Mouse (Mus musculus): ENCODE measurements at regions not wholly inside any gene's neighbourhood (a gene's known extent, or its start where the extent isn't known, plus 50 kb on each side); places are given as distances from the start of the nearest gene placed in this dataset.

GRCm38 (mm10) chr2:47991132-47991531 lies 822.8 kb upstream of the Acvr2a start:
- DNase-seq = no peak

DNA sequence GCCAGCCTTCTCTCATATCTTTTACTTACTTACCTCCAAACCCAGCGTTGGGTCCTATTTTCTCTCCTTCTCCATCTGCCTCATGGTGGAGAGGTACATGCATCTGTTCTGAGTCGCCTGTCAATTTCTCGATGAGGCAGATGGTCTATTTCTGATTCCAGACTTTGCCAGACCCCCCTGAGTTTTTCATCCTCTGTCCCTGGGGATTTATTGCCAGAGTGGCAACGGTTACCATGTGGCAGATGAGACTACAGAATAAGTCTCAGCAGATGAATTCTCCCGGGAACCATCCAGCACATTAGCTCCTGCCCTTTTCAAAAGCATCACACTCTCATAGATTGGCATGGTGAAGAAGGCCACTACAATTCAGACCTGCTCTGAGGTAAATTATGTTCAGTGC lies 819.7 kb upstream of the Acvr2a start:
- no peak for DNase-seq

- no peak for DNase-seq
Observed at GRCm38 (mm10) chr2:48001230-48001629, 812.7 kb upstream of the Acvr2a start.

- peak; percentile 27 to 57 for DNase-seq
Observed at GRCm38 (mm10) chr2:48001800-48002507, 812.0 kb upstream of the Acvr2a start.

DNA sequence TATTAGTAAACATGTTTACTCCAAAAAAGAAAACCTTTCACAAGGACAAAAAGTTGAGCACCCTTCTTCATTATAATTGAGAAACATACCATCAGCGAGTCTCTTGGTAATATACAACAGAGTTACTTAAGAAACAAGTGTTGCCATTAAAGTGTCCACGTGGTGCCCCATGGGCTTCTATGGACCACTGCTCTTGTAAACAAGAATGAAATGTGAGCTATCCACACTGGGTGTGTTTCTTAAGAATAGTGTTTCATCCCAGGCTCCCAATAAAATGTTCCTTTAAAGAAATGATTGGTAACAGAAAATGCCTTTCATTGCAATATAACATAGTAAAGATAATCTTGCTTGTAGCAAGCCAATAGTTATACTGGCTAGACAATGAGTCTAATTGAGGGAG lies 803.6 kb upstream of the Acvr2a start:
- no peak for DNase-seq

GRCm38 (mm10) chr2:48027559-48027958 lies 786.4 kb upstream of the Acvr2a start:
- no peak for DNase-seq

DNA sequence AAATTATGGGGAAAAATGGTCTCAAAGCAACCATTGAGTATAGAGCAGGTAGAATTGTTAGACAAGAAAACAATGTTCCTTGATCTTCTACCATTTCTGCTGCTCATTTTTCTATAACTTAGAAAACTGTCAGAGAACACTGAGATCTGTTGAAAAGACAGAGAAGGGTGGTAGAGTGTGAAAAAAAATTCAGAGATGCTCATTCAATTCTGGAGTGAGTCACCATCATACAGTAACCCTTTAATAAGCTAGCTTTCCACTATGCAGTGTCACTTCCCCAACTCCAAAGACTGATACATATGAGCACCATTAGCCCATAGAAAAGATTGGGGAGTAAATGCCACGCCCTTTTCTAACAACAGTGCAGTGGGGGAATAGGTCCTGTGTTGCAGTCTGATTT lies 752.5 kb upstream of the Acvr2a start:
- no peak for DNase-seq

GRCm38 (mm10) chr2:48063436-48063835 lies 750.5 kb upstream of the Acvr2a start:
- DNase-seq = peak in 1 of 2 experiments; percentile 62

GRCm38 (mm10) chr2:48065162-48065561 lies 748.7 kb upstream of the Acvr2a start:
- DNase-seq = no peak

- DNase-seq = no peak
Observed at GRCm38 (mm10) chr2:48082120-48082799, 731.6 kb upstream of the Acvr2a start.

DNA sequence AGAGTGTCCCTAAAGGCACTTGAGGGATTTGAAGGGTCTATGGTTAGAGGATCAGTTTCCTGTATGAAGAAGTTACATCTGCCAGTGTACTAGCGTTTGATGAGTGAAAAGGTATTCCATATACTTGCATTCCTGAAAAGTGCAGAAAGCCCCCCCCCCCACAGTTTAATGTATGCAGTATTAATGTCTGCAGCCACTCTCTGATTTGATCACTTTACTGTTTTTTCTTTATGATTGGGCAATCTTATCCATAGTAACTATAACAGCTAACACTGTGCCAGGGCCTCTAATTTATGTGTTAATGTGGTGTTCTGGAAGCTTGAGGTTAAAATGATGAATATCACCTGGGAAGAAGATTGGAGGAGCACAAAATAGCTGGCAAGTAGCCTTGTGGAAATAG lies 715.6 kb upstream of the Acvr2a start:
- DNase-seq = no peak

DNA sequence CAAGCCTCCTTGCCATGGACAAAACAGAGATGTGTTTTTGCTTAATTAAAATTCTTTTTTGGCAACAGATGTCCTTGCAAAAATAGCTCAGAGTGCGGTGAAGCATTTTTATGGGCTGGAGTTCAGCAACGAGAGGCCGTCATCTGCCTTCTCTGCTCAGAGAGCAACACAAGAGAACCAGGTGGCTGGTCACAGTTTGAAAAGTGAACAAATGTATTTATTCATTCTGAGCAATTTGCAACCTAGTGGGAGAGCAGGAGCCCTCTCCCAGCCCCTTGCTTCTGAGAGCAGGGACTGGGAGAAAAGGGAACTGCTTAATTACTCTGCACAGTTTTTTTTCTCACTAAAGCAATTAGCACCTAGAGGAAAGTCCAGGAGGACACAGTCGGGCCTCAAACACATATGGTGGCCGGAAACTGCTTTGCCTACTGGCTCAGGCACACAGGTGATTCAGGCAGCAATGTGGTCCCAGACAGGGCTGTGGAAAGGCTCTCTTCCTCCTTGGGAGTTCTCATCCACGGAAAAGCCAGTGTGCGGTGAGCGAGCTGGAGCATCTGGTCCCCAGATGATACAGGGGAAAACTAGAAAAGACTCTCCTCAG lies 714.9 kb upstream of the Acvr2a start:
- no peak for DNase-seq

GRCm38 (mm10) chr2:48123662-48124061 lies 690.2 kb upstream of the Acvr2a start:
- no peak for DNase-seq

DNA sequence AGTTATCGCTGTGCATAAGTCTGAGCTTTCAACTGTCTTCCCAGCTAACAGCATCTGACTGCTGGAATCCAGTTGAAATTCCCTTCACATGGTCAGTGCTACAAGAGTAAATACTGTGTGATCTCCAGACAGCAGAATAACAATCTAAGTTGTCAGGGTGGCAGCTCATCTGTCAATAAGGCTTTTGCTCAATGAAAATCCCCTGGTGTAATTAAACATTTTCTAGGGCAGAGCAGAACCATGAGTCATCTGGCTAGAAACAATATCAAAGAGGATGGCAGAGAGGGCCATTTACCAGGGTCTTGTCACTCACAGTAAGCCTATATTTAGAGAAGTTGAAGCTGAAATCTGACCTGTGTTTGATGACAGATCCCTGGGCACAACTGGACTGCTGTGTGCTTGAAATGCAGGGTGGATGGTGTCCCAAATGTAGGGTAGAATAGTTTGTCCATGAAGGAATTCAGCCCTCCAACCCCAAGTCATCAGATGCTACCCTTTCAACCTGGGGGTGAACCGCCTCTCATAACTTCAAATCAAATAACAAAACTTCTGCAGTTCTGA lies 675.8 kb upstream of the Acvr2a start:
- no peak for DNase-seq

DNA sequence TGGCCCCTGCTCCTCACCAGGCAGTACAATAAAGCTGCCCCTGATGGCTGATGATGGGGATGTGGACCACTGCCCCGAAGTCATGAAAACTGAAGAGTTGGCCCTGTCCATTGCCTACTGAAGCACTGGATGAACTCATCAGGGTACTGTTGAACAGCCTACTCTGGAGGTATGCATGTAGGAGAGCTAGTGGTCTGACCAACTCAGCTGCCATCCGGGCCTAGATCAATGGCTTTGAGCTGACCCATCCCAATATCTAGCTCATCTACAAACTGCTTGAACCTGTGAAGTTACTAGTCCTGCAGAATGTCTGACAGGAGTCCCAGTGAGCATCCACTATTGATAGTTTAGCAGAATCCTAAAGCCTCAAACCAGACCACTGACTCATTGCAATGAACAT lies 672.6 kb upstream of the Acvr2a start:
- DNase-seq = no peak

DNA sequence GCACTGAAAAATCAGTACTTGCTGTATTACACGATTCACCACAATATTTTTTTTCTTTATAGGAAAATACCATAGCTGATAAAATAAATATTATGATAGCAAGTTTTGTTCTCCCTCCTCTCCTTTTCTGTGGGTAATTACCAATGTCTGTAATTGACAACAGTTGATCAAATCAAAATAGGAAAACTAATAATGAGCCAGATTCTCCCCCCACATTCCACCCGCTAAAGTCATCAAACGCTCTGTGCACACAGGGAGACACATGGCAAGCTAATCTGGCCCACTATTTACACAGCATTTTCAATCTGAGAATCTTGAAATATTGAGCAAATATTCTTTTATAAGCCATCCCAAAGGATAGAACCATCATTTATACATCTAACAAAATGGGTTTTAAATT lies 659.2 kb upstream of the Acvr2a start:
- DNase-seq = no peak

DNA sequence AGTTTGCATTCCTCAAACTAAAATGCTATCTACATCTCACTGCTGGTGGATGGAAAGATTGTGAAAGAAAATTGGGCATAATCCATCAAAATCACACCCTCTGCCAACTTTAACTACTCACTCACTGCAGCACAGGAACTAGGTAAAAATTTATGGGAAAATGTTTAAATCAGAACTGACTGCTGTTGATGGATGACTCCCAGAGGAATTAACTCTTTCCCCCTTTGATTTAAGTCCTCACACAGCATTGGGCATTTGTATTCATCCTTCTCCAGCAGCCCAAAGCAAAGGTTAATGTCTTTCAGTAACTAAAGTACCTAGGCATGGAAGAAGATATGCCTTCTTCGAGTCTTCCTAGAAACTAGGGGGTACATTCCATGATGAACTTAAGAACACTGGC lies 641.3 kb upstream of the Acvr2a start:
- no peak for DNase-seq

DNA sequence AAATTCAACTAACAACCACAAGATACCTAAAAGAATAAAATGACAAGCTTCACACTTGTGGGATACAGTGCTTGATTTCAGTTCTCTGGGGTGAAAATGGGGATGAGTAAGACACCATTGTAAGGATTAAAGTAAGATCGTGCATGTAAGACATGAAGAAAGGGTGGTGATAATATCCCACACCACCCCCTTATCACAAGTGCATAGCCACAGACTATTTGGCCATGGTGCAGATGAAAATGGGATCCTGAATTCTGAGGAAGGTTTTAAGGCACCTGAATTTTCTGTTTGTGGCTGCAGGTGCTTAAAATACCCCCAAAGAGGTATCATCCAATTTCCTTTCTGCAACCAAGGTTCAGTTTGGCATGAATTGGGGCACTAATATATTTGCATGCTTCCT lies 627.7 kb upstream of the Acvr2a start:
- no peak for DNase-seq

DNA sequence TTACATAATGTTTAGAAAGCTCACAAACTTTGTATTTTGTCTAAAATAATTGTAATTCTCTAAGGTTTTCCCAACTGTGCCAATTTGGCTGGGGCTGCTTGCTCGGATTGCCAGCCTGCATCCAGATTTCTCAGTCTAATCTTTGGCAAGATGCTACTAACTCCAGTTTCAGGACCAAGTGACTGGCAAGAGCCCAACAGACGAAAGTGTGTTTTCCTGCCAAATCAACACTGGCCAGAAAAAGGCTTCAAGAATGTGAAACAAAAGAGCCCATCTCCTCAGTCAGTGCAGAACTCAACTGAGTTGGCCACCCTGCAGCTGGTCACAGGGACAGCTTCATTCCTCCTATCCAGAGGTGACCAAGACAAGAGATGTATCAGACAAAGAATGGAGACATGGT lies 627.3 kb upstream of the Acvr2a start:
- DNase-seq = peak; percentile 12 to 24

DNA sequence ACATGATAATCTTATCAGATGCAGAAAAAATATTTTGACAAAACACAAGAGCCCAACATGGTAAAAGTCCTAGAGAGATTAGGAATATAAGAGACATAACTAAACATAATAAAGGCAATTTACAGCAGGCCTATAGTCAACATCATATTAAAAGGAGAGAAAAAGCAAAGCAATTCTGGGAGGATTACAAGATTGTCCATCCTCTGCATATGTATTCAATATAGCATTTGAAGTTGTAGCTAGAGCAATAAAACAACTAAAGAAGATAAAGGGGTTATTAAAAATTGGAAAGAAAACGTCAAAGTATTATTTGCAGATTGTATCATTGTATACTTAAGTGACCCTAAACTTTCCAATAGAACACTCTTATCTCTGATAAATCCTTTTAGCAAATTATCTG lies 602.1 kb upstream of the Acvr2a start:
- DNase-seq = no peak

DNA sequence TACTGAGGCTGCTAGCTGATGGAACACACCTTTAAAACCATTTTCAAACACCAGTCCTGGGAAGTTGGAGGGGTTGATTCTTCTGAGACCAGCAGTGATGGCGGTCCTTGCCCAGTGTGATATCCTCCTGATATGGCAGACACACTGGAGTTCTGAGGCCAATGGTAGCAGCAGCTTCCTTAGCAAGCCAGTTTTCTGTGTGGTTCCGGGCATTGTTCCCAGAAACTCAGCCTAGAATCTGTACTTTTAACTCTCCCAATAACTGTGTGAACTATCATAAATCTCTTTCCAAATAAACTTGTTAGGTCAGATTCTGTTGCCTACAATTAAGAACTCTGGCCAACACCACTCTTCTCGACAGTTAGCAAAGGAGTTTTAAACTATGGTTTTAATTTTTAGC lies 593.1 kb upstream of the Acvr2a start:
- no peak for DNase-seq

DNA sequence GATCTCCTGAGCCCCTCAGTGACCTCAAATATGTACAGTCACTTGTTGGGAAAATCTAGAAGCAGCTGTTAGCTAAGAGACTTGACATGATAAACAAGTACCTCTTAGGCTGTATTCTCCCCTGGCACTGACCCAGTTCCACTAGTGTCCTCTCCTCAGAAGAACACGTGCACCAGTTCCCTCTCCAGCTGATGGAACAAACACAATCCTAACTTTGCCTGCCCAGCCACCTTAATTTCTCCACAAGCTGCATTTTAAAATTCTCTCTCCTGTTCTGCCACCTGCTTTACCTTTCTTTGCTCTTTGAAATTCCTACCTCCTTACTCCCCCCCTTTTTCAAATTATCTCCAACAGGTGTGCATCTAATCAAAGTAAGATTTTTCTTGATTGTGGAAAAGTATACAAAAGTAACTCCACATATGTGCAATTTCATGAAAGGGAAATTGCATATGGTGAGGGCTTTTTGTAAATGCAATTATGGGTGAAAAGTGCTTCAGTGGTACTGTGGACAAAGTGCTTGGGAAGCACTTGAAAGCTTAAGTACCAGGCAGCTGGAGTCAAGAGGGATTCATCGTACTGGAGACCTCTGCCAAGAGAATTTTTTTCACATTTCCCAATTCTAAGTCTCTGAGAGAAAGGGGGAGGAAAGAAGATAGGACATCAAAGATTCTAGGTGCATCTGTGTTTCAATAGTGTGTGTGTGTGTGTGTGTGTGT lies 590.7 kb upstream of the Acvr2a start:
- DNase-seq = no peak

GRCm38 (mm10) chr2:48250174-48250573 lies 563.7 kb upstream of the Acvr2a start:
- DNase-seq = no peak
